Mouse (Mus musculus): ENCODE results near the gene Kcnd3. TPM values are rescaled to one million over a fixed set of nuclear protein-coding genes. Genes with fewer than 3 reads are reported as not detected.
A peak's percentile ranks its signal among the peaks of the same experiment; 100 is the strongest.

Kcnd3 gene
- polyA plus RNA-seq, 1 experiment from 2014 or later: 15.9 TPM

DNA sequence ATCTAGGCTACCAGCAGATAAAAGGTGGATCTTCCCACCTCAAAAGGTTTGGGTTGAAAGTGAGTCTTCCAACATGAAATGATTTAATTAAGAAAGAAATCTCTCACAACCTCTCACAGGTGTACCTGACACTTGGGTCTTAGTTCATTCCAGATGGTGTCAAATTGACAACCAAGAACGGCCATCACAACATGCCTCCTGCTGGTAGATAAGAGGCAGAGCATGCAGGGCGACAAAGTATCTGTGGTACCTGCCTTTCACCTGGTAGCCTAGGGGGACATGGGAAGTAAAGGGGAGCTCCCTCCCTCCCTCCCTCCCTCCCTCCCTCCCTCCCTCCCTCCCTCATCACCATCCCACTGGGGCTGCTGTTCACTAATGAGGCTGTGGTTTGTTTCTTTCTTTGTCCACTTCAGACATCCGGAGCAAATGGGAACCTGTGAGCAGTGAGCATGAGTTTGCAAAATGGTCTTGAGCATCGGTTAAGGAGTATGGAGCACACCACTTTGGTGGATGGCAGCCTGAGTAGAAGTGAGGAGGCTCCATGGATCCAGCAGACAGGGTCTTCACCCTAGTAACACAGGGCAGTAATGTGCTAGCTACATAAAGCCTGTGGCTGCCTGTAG lies 11.1 kb upstream of the Kcnd3 start:
- H3K9ac ChIP-seq (replicated peaks; ENCODE audit: low read length): no peak overlapping the region
- DNase-seq: no peak
- H3K27ac ChIP-seq (replicated peaks; ENCODE audit: low read depth, low read length): no peak overlapping the region
- no peak for ATAC-seq (ENCODE audit: low FRiP score, low TSS enrichment)
- H3K4me3 ChIP-seq (replicated peaks; ENCODE audit: low read depth, low read length): no peak overlapping the region
- H3K36me3 ChIP-seq (ENCODE audit: control insufficient read depth, insufficient read depth, low read length): no peaks in the 10 kb centered on the region
- 77% methylated on average over 4 of the region's 4 CpGs for WGBS
- H3K4me1 ChIP-seq (ENCODE audit: control insufficient read depth, insufficient read depth, low read length): 0 out of 2 replicates have a peak, but pooled peaks cover 7% of the 10 kb centered on the region
- no peak overlapping the region for H3K4me2 ChIP-seq (ENCODE audit: low read length)
- no peaks in the 10 kb centered on the region for H3K9me3 ChIP-seq (ENCODE audit: control insufficient read depth, low read length)
- H3K27me3 ChIP-seq (ENCODE audit: control insufficient read depth, insufficient read depth, low read length): no peaks in the 10 kb centered on the region

DNA sequence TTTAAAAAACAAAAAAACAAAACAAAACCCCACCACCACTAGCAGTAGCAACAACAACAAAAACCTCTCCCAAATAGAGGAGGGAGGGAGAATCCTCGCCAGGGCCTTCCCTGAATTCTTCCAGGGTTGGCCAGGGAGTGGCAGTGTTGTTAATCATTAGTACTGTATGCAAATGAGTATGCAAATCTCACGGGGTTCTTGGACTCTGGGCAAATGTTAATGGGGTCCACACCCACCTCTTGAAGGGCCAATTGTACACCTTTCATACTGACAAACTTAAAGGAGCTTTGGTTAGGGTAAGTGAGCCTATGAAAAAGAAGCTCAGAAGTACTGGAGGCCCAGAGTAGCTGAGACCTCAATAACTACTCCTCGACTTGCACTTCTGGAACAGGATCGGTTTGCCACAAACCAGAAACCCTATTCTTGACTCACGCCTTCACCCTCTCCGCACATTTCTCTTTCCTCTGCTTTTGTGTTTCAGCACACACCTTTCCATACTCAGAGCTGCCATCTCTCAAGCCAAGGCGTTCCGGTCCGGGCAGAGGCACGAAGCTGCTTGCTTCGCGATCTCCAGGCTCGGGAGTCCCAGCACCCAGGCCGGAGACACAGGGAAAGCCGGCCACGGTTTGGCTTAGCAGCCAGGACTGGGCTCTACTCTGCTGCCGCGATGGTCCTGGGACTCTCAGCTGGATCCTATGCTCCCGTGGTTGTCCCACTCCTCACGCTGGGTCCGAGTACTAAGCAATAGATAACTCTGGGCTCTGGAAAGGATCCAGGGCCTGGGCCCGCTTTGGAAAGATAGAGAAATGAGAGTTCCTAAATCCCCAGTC lies 1.3 kb upstream of the Kcnd3 start:
- peak overlapping the region; percentile 85; the same call in 1 of the 2 replicates for H3K9ac ChIP-seq (replicated peaks; ENCODE audit: low read length)
- no peaks in the 10 kb centered on the region for H3K36me3 ChIP-seq (ENCODE audit: control insufficient read depth, insufficient read depth, low read length)
- 2% methylated on average over 22 of the region's 22 CpGs for WGBS
- H3K27ac ChIP-seq (replicated peaks; ENCODE audit: low read depth, low read length): peak overlapping the region; percentile 85
- no peak for ATAC-seq (ENCODE audit: low FRiP score, low TSS enrichment)
- H3K4me1 ChIP-seq (ENCODE audit: control insufficient read depth, insufficient read depth, low read length): peaks cover 23% of the 10 kb centered on the region; the same call in 1 of the 2 replicates
- DNase-seq: peak; percentile 82
- H3K9me3 ChIP-seq (ENCODE audit: control insufficient read depth, low read length): no peaks in the 10 kb centered on the region
- H3K27me3 ChIP-seq (ENCODE audit: control insufficient read depth, insufficient read depth, low read length): no peaks in the 10 kb centered on the region; the same call in 1 of the 2 replicates
- peak overlapping the region; percentile 94 for H3K4me2 ChIP-seq (ENCODE audit: low read length)
- peak overlapping the region; percentile 66 for H3K4me3 ChIP-seq (replicated peaks; ENCODE audit: low read depth, low read length)

DNA sequence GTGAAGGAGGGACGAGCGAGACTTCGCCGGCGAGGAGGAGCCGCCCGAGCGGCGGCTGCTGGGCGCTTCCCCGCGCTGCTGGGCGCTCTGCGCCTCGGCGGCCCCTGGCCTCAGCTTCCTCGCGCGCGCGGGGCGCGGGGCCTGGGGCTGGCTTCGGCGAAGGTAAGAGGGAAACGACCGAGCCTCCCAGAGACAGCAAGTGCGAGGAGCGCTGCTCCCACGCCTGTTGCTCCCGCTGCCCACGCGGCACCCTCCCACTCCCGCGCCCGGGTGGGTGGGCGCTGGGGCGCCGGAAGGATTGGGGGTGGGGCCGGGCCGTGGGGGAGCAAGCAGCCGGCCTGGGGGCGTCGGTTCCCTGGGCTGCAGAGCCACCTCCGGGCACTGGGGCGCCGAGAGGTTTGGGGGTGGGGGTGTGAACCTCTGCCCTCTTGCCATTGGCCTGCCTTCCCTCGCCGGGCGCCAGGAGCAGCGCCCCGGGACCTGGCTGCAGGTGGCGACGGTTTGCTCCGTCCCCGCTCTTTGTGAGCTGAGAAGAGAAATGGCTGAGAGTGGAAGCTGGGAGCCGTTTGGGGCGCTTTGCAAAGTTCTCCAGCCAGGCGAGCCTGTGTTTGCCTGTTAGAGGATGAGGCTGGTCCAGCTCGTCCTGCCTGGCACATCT lies 555 bp downstream of the Kcnd3 start:
- peak overlapping the region; percentile 85 for H3K27ac ChIP-seq (replicated peaks; ENCODE audit: low read depth, low read length)
- peak overlapping the region; percentile 85 for H3K9ac ChIP-seq (replicated peaks; ENCODE audit: low read length)
- H3K4me2 ChIP-seq (ENCODE audit: low read length): peak overlapping the region; percentile 94
- H3K27me3 ChIP-seq (ENCODE audit: control insufficient read depth, insufficient read depth, low read length): no peaks in the 10 kb centered on the region; the same call in 1 of the 2 replicates
- DNase-seq: peak; percentile 77
- peak overlapping the region; percentile 66 for H3K4me3 ChIP-seq (replicated peaks; ENCODE audit: low read depth, low read length)
- no peaks in the 10 kb centered on the region for H3K9me3 ChIP-seq (ENCODE audit: control insufficient read depth, low read length)
- H3K4me1 ChIP-seq (ENCODE audit: control insufficient read depth, insufficient read depth, low read length): peaks cover 23% of the 10 kb centered on the region; the same call in 1 of the 2 replicates
- no peaks in the 10 kb centered on the region for H3K36me3 ChIP-seq (ENCODE audit: control insufficient read depth, insufficient read depth, low read length)
- peak; percentile 59 for ATAC-seq (ENCODE audit: low FRiP score, low TSS enrichment)
- under 1% methylated on average over 47 of the region's 60 CpGs for WGBS

DNA sequence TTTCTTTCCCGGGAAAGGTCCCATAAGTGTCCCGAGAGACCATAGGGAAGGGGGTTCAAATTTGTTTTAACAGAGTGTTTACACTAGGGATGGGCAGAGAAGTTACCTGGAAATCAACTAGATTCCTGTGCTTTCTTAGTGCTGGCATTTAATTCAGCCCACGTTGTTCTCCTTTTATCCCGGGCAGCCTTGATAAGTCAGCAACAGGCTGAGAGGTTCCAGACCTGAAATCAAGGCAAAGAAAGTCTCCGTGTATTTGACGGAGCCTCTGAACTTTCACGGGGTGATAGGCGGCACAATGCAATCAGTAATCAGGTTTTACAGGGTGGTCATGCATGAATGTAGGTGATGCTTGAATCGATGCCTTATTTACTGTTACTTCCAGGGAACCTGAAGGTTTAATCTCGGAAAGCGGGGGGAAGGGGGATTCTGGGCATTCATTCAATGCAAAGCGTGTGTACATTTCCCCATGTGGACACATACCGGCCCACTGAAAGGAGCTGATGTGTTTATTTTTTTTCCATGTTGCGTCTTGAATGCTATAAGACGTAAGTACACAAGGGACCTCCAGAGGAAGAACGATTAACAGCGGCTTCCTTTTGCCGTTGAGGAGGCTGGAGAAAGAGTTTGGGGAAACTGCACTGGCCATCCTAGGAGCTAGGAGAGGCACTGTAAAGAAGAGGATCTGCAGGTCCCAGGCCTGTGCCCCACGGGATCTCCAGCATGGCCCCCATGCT lies 1.3 kb downstream of the Kcnd3 start:
- 1% methylated on average over 19 of the region's 19 CpGs for WGBS
- H3K4me2 ChIP-seq (ENCODE audit: low read length): peak overlapping the region; percentile 94
- H3K36me3 ChIP-seq (ENCODE audit: control insufficient read depth, insufficient read depth, low read length): no peaks in the 10 kb centered on the region
- DNase-seq (peak; percentile 62), ATAC-seq (ENCODE audit: low FRiP score, low TSS enrichment) (no peak)
- H3K4me1 ChIP-seq (ENCODE audit: control insufficient read depth, insufficient read depth, low read length): peaks cover 23% of the 10 kb centered on the region; the same call in 1 of the 2 replicates
- no peaks in the 10 kb centered on the region; the same call in 1 of the 2 replicates for H3K27me3 ChIP-seq (ENCODE audit: control insufficient read depth, insufficient read depth, low read length)
- H3K4me3 ChIP-seq (replicated peaks; ENCODE audit: low read depth, low read length): peak overlapping the region; percentile 66
- peak overlapping the region; percentile 85; the same call in 1 of the 2 replicates for H3K9ac ChIP-seq (replicated peaks; ENCODE audit: low read length)
- peak overlapping the region; percentile 85; the same call in 1 of the 2 replicates for H3K27ac ChIP-seq (replicated peaks; ENCODE audit: low read depth, low read length)
- no peaks in the 10 kb centered on the region for H3K9me3 ChIP-seq (ENCODE audit: control insufficient read depth, low read length)

DNA sequence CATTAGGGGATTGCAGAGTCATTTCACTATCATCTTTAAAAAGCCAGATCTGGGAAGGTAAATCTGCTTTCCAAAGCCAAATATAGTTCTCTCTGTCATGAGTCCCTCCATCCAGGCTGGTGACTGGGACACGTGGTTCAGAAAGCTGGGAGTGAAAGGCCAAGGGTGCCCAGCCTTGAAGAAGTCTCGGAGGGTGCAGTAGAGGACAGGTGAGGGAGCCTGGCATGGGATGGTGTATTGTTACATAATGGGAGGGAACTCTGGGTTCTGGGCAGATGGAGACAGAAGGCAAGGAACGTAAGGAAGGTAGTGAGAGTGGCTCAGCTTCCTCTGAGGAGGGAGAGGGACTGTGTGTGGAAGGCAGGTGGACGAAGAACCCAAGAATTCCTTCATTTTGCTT lies 5.5 kb downstream of the Kcnd3 start:
- Histone ChIP-seq H3K4me1 (ENCODE audit: control insufficient read depth, insufficient read depth, low read length) (peaks cover 20% of the 10 kb centered on the region; the same call in 1 of the 2 replicates), H3K9me3 (ENCODE audit: control insufficient read depth, low read length) (no peaks in the 10 kb centered on the region), H3K36me3 (ENCODE audit: control insufficient read depth, insufficient read depth, low read length) (peaks cover 16% of the 10 kb centered on the region), H3K27me3 (ENCODE audit: control insufficient read depth, insufficient read depth, low read length) (no peaks in the 10 kb centered on the region; the same call in 1 of the 2 replicates), H3K9ac (replicated peaks; ENCODE audit: low read length) (no peak overlapping the region), H3K4me3 (replicated peaks; ENCODE audit: low read depth, low read length) (no peak overlapping the region), H3K27ac (replicated peaks; ENCODE audit: low read depth, low read length) (no peak overlapping the region), H3K4me2 (ENCODE audit: low read length) (no peak overlapping the region)
- ATAC-seq (ENCODE audit: low FRiP score, low TSS enrichment) (no peak), DNase-seq (no peak)
- 91% methylated on average over 4 of the region's 4 CpGs for WGBS

DNA sequence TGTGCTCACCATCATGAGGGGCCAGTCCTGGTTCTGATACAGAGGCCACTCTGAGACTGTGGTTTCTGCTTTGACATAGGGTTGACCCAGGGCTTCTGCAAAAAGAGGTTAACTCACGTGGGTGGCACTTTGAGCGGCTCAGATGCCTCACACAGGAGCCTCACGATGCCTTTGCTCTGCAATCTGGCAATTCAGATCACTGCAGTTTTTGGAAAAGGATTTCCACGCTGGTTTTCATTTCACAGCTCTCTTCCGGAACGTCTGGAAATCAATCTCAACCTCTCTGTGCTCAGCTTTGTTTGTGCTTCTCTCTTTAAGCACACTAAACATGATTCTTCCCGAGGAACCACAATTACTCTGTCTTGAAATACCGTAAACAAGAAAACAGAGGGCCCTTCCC lies 14.4 kb downstream of the Kcnd3 start:
- H3K27ac ChIP-seq (replicated peaks; ENCODE audit: low read depth, low read length): no peak overlapping the region
- H3K4me2 ChIP-seq (ENCODE audit: low read length): no peak overlapping the region
- DNase-seq (no peak), ATAC-seq (ENCODE audit: low FRiP score, low TSS enrichment) (no peak)
- H3K4me3 ChIP-seq (replicated peaks; ENCODE audit: low read depth, low read length): no peak overlapping the region
- no peaks in the 10 kb centered on the region for H3K36me3 ChIP-seq (ENCODE audit: control insufficient read depth, insufficient read depth, low read length)
- H3K9ac ChIP-seq (replicated peaks; ENCODE audit: low read length): no peak overlapping the region
- no peaks in the 10 kb centered on the region for H3K9me3 ChIP-seq (ENCODE audit: control insufficient read depth, low read length)
- 77% methylated on average over 8 of the region's 8 CpGs for WGBS
- H3K27me3 ChIP-seq (ENCODE audit: control insufficient read depth, insufficient read depth, low read length): no peaks in the 10 kb centered on the region
- peaks cover 4% of the 10 kb centered on the region; the same call in 1 of the 2 replicates for H3K4me1 ChIP-seq (ENCODE audit: control insufficient read depth, insufficient read depth, low read length)

DNA sequence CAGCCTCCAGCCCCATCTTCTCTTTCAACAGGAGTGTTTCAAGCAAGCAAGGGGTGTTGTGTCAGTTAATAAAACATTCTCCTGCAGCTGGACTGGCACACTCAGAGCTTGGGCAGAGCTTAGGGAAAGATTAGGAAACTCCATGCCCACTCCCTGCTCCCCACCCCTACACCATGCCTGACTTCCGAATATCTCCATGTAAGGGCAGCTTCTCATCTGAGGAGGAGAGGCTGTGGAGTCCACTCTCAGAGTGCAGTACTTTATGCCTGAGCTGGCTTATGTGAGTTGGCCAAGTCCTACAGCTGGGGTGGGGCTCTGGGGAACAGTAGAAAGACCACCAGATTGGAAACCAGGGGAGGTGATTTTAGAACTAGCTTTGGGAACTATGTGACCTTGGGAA lies 20.4 kb downstream of the Kcnd3 start:
- Histone ChIP-seq H3K27me3 (ENCODE audit: control insufficient read depth, insufficient read depth, low read length) (no peaks in the 10 kb centered on the region), H3K36me3 (ENCODE audit: control insufficient read depth, insufficient read depth, low read length) (no peaks in the 10 kb centered on the region), H3K4me1 (ENCODE audit: control insufficient read depth, insufficient read depth, low read length) (no peaks in the 10 kb centered on the region), H3K9me3 (ENCODE audit: control insufficient read depth, low read length) (no peaks in the 10 kb centered on the region), H3K9ac (replicated peaks; ENCODE audit: low read length) (no peak overlapping the region), H3K4me3 (replicated peaks; ENCODE audit: low read depth, low read length) (no peak overlapping the region), H3K4me2 (ENCODE audit: low read length) (no peak overlapping the region), H3K27ac (replicated peaks; ENCODE audit: low read depth, low read length) (no peak overlapping the region)
- DNase-seq (no peak), ATAC-seq (ENCODE audit: low FRiP score, low TSS enrichment) (no peak)
- WGBS: 87% methylated on average over 1 of the region's 1 CpGs

DNA sequence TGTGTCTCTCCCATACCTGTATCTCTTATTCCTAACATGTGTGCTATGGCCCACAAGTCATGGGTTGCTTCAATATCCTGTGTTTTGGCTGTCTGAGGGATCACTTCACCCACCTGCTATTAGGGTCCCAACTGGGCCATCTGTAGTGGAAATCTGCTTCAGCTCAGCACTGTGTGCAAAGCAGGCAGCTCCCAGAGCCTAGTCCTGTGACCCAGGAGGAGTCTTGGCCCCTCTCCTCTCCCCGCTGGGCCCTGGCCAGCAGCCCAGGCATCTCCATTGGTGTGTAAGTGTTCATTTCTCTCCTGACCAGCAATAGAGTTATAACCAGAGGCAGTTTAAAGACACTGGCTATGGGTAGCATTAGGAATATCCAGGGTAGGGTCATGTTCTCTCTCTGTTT lies 24.3 kb downstream of the Kcnd3 start:
- Histone ChIP-seq H3K9me3 (ENCODE audit: control insufficient read depth, low read length) (no peaks in the 10 kb centered on the region), H3K9ac (replicated peaks; ENCODE audit: low read length) (no peak overlapping the region), H3K4me3 (replicated peaks; ENCODE audit: low read depth, low read length) (no peak overlapping the region), H3K4me2 (ENCODE audit: low read length) (no peak overlapping the region), H3K27me3 (ENCODE audit: control insufficient read depth, insufficient read depth, low read length) (no peaks in the 10 kb centered on the region), H3K36me3 (ENCODE audit: control insufficient read depth, insufficient read depth, low read length) (no peaks in the 10 kb centered on the region), H3K27ac (replicated peaks; ENCODE audit: low read depth, low read length) (no peak overlapping the region), H3K4me1 (ENCODE audit: control insufficient read depth, insufficient read depth, low read length) (0 out of 2 replicates have a peak, but pooled peaks cover 4% of the 10 kb centered on the region)
- ATAC-seq (ENCODE audit: low FRiP score, low TSS enrichment): no peak
- no peak for DNase-seq
- WGBS: 85% methylated on average over 1 of the region's 1 CpGs

Data from midbrain, embryonic 14.5 days (tissue).